In genomic region chr17:27971496-27971895, GRCm38 (mm10) we compare ENCODE assay signal across 8 mouse cellular contexts.
DNase-seq lines count a peak whose midpoint lies in the region; ATAC-seq lines count a peak whose summit lies in the region.

No protein-coding gene starts in this region.

- intact Hi-C loops in gastrocnemius, postnatal 36 days (cut with DNase I): no loop called here

- peak; percentile 66 to 91 for DNase-seq in adrenal gland, adult (ENCODE audit: inconsistent age in 2 of 2, low spot score in 1 of 2)
- DNase-seq in brain, adult 2 months (ENCODE audit: low read depth, low spot score): peak; percentile 89
- peak; percentile 72 to 79 for DNase-seq in gastrocnemius, postnatal 36 days
- DNase-seq in layer of hippocampus, adult 18-20 months (ENCODE audit: low spot score in 2 of 2): peak; percentile 54 to 85
- DNase-seq in ovary, adult 18-20 months (ENCODE audit: low spot score): peak; percentile 25
- DNase-seq in thymus, postnatal 4 days: no peak
- no peak for DNase-seq in embryo, embryonic 11 days

- no peak for ATAC-seq in erythroid progenitor cell, adult 5-6 weeks (replicated peaks; ENCODE audit: low FRiP score, poor library complexity, severe bottlenecking)

Comparison
In these comparisons a context has a peak if more than half of its experiments do, and no peak if none do; other contexts are left out.
1. DNase-seq: peak in adrenal gland, adult (2 of 2), brain, adult 2 months (single experiment), gastrocnemius, postnatal 36 days (2 of 2), layer of hippocampus, adult 18-20 months (2 of 2) and ovary, adult 18-20 months (single experiment); none in thymus, postnatal 4 days (single experiment) and embryo, embryonic 11 days (single experiment).